15 mouse cellular contexts compared by ENCODE assay signal in the genomic region with DNA sequence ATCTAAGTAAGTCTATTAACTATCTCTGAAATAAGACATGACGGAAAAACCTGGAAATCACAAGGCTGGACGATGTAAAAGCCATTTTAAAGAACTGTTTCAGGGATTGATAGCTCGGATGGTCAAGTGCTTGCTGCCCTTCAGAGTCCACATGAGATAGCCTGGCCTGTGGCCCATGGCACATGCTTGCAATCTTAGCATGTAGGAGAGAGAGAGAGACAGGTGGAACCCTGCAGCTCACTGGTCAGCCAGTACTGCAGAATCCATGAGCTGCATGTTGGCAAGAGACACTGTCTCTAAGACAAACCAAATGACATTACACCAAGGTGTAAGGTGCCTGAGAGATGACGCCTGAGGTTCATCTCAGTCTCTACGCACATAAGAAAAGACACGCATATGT.
DNase-seq lines count a peak whose midpoint lies in the region; ATAC-seq lines count a peak whose summit lies in the region.
"Had no signal": no experiment of that assay in that cellular context is flagged by ENCODE, and none has a peak within 500 bp of the region (broad histone marks: within the 10 kb centered on the region; RNA-seq: fewer than 3 reads in every experiment).

No protein-coding gene starts in this region.

- no peak for ATAC-seq in cerebellum, adult (ENCODE audit: insufficient number of reproducible peaks, low FRiP score, low TSS enrichment)
- ATAC-seq: forebrain, embryonic 14.5 days; forebrain, embryonic 16.5 days had no signal

- DNase-seq in cerebellum, adult 18-20 months: peak; percentile 55 to 62
- peak; percentile 58 for DNase-seq in cerebellum, adult 9-11 months
- no peak for DNase-seq in cerebellum, postnatal 4 days (ENCODE audit: low spot score in 2 of 2)
- DNase-seq in cerebellum, postnatal 14 days: peak; percentile 47 to 61
- peak; percentile 50 to 53 for DNase-seq in cerebellum, postnatal 36 days
- no peak for DNase-seq in testis, postnatal 14 days (ENCODE audit: low spot score)
- DNase-seq in liver: no peak
- DNase-seq: adrenal gland, adult 2 months; adrenal gland, postnatal 10 days; adrenal gland, postnatal 25 days; embryo, embryonic 11 days; gastrocnemius, adult 2 months had no signal

Comparison
In these comparisons a context has a peak if more than half of its experiments do, and no peak if none do; other contexts are left out.
1. DNase-seq: peak in cerebellum, adult 18-20 months (2 of 2), cerebellum, adult 9-11 months (single experiment), cerebellum, postnatal 14 days (2 of 2) and cerebellum, postnatal 36 days (2 of 2); none in cerebellum, postnatal 4 days (0 of 2), testis, postnatal 14 days (single experiment) and liver (single experiment).